Mouse (Mus musculus) CH12.LX (cell line): ENCODE data around the gene Tiam1. TPM values are rescaled to one million over a fixed set of nuclear protein-coding genes. Genes with fewer than 3 reads are reported as not detected.

Source experiments
- DNase-seq: peaks from one replicate; pipeline ENCODE4 v3.0.0-alpha.2; 2013; ENCODE audit errors: extremely low read depth
- H3K27ac ChIP-seq: 2 replicates; pipeline ENCODE4 v1.5.1; 2012; ENCODE audit warnings: low read depth, mild to moderate bottlenecking, control low read depth, moderate library complexity; ENCODE audit not compliant: insufficient read depth
- H3K27me3 ChIP-seq: replicated peaks from 2 replicates; pipeline ENCODE3; 2012; ENCODE audit warnings: inconsistent platforms
- H3K36me3 ChIP-seq, 2 experiments: replicated peaks in 1 of 2; 2 replicates each; pipeline versions ENCODE3 to v1.6.1; 2012; ENCODE audit warnings: inconsistent platforms in 1 of 2, low read length in 1 of 2, mild to moderate bottlenecking in 1 of 2, mixed read lengths in 1 of 2, moderate library complexity in 1 of 2; ENCODE audit not compliant: control insufficient read depth in 1 of 2, insufficient read depth in 1 of 2
- H3K4me1 ChIP-seq, 2 experiments: 2 replicates each; pipeline ENCODE4 v1.6.1; 2012; ENCODE audit warnings: inconsistent platforms in 1 of 2, moderate library complexity in 1 of 2; ENCODE audit not compliant: insufficient read depth in 2 of 2, control insufficient read depth in 1 of 2
- H3K4me2 ChIP-seq: 2 replicates; pipeline ENCODE4 v1.6.1; 2012; ENCODE audit warnings: low read depth, mild to moderate bottlenecking, control low read depth; ENCODE audit not compliant: poor library complexity, insufficient read depth, severe bottlenecking
- H3K4me3 ChIP-seq, 3 experiments: fragments of 150-350 bp in 1 of 3; sonication (generic) in 1 of 3; replicated peaks in 1 of 3; 2 replicates each; pipeline versions ENCODE3 to v1.5.1; 2011 to 2012; ENCODE audit warnings: low read depth in 2 of 3, low read length in 2 of 3, mild to moderate bottlenecking in 2 of 3, moderate library complexity in 2 of 3, control low read depth in 1 of 3, improper control_type of control experiment in 1 of 3, inconsistent platforms in 1 of 3, mixed read lengths in 1 of 3; ENCODE audit not compliant: poor library complexity in 1 of 3
- H3K79me2 ChIP-seq: replicated peaks from 2 replicates; pipeline ENCODE4 v1.6.1; 2012; ENCODE audit warnings: mild to moderate bottlenecking, moderate library complexity; ENCODE audit not compliant: control insufficient read depth, poor library complexity, insufficient read depth, severe bottlenecking; ENCODE audit errors: extremely low read depth
- H3K9ac ChIP-seq: 2 replicates; pipeline ENCODE4 v1.6.1; 2012; ENCODE audit warnings: low read depth, mild to moderate bottlenecking, control low read depth, moderate library complexity; ENCODE audit not compliant: insufficient read depth
- H3K9me3 ChIP-seq: replicated peaks from 2 replicates; pipeline ENCODE3; 2012; ENCODE audit warnings: low read length, inconsistent platforms, mixed read lengths
- CHD1 ChIP-seq: IDR thresholded peaks from 2 replicates; pipeline ENCODE4 v1.6.1; 2012; ENCODE audit warnings: low read depth, low read length, improper control_type of control experiment, inconsistent platforms
- CTCF ChIP-seq, 2 experiments: IDR thresholded peaks in 1 of 2; conservative IDR thresholded peaks in 1 of 2; 2 replicates each; pipeline ENCODE4 v1.5.1; 2011 to 2012; ENCODE audit warnings: low read depth in 2 of 2, low read length in 2 of 2, improper control_type of control experiment in 1 of 2, inconsistent platforms in 1 of 2, mild to moderate bottlenecking in 1 of 2, moderate library complexity in 1 of 2
- ELF1 ChIP-seq: IDR thresholded peaks from 2 replicates; pipeline ENCODE4 v1.6.1; 2014; ENCODE audit warnings: low read depth, mild to moderate bottlenecking, inconsistent platforms, low read length, improper control_type of control experiment
- ETS1 ChIP-seq: conservative IDR thresholded peaks from 2 replicates; pipeline ENCODE4 v1.6.1; 2012; ENCODE audit warnings: low read depth, mild to moderate bottlenecking, inconsistent platforms, low read length, improper control_type of control experiment, moderate library complexity
- GABPA ChIP-seq: IDR thresholded peaks from 2 replicates; pipeline ENCODE4 v1.6.1; 2012; ENCODE audit warnings: low read depth, low read length, improper control_type of control experiment, inconsistent platforms; ENCODE audit not compliant: insufficient replicate concordance
- KAT2A ChIP-seq: IDR thresholded peaks from 2 replicates; pipeline ENCODE4 v1.6.1; 2012; ENCODE audit warnings: low read length, improper control_type of control experiment, inconsistent platforms; ENCODE audit not compliant: insufficient replicate concordance
- MXI1 ChIP-seq: IDR thresholded peaks from 2 replicates; pipeline ENCODE4 v1.6.1; 2011; ENCODE audit warnings: mild to moderate bottlenecking, low read depth, low read length, improper control_type of control experiment
- NRF1 ChIP-seq: IDR thresholded peaks from 2 replicates; pipeline ENCODE4 v1.6.1; 2014; ENCODE audit warnings: low read depth, mild to moderate bottlenecking, inconsistent platforms, low read length, improper control_type of control experiment, moderate library complexity
- POLR2AphosphoS2 ChIP-seq: IDR thresholded peaks from 2 replicates; pipeline ENCODE4 v1.6.1; 2011; ENCODE audit warnings: low read depth, low read length, improper control_type of control experiment
- RAD21 ChIP-seq: IDR thresholded peaks from 2 replicates; pipeline ENCODE4 v1.6.1; 2011; ENCODE audit warnings: low read depth, mild to moderate bottlenecking, low read length, improper control_type of control experiment, moderate library complexity
- RCOR1 ChIP-seq: conservative IDR thresholded peaks from 2 replicates; pipeline ENCODE4 v1.6.1; 2012; ENCODE audit warnings: low read depth, mild to moderate bottlenecking, inconsistent platforms, low read length, improper control_type of control experiment
- SMC3 ChIP-seq: IDR thresholded peaks from 2 replicates; pipeline ENCODE4 v1.6.1; 2011; ENCODE audit warnings: low read depth, low read length, improper control_type of control experiment
- TBP ChIP-seq: conservative IDR thresholded peaks from 2 replicates; pipeline ENCODE4 v1.6.1; 2011; ENCODE audit warnings: low read depth, low read length, improper control_type of control experiment
- TCF12 ChIP-seq: IDR thresholded peaks from 2 replicates; pipeline ENCODE4 v1.6.1; 2014; ENCODE audit warnings: low read depth, mild to moderate bottlenecking, inconsistent platforms, low read length, improper control_type of control experiment
- UBTF ChIP-seq: IDR thresholded peaks from 2 replicates; pipeline ENCODE4 v1.6.1; 2012; ENCODE audit warnings: low read depth, mild to moderate bottlenecking, inconsistent platforms, low read length, improper control_type of control experiment, moderate library complexity
- USF1 ChIP-seq: IDR thresholded peaks from 2 replicates; pipeline ENCODE4 v1.6.1; 2014; ENCODE audit warnings: low read depth, mild to moderate bottlenecking, inconsistent platforms, low read length, improper control_type of control experiment
- USF2 ChIP-seq: conservative IDR thresholded peaks from 2 replicates; pipeline ENCODE4 v1.6.1; 2011; ENCODE audit warnings: low read depth, low read length, improper control_type of control experiment
- ZKSCAN1 ChIP-seq: IDR thresholded peaks from 2 replicates; pipeline ENCODE4 v1.6.1; 2012; ENCODE audit warnings: low read depth, inconsistent platforms, low read length, improper control_type of control experiment, borderline replicate concordance
- ZMIZ1 ChIP-seq: IDR thresholded peaks from 2 replicates; pipeline ENCODE4 v1.6.1; 2012; ENCODE audit warnings: low read depth, mild to moderate bottlenecking, inconsistent platforms, low read length, improper control_type of control experiment
- dilution Hi-C: fragments of 300-500 bp; cut with MboI; formaldehyde crosslinking; loops from 2 replicates; pipeline ENCODE4 v1.14.3; 2020; ENCODE audit warnings: low sequenced_read_pairs; ENCODE audit not compliant: extremely low pct_unique_long_range_greater_than_20kb, extremely low pct_ligation_motif_present
- in situ Hi-C: fragments of 300-500 bp; cut with MboI; formaldehyde crosslinking; loops from 3 replicates; pipeline ENCODE4 v1.14.3; 2019; ENCODE audit warnings: low sequenced_read_pairs, low pct_ligation_motif_present, low pct_unique_long_range_greater_than_20kb, mixed read lengths
- polyA plus RNA-seq: library from polyadenylated mRNA; unstranded; fragments of >175 nt; gene quantifications from 2 replicates; pipeline ENCODE4 v1.2.1, GENCODE M21; 2012; ENCODE audit warnings: low read depth; ENCODE audit not compliant: insufficient read length
- total RNA-seq, 2 experiments: library from RNA; depleted of rRNA; stranded (reverse); fragments of 300-350 nt in 1 of 2; fragments of >200 nt in 1 of 2; gene quantifications; 2 replicates each; pipeline ENCODE4 v1.2.3; 2012 to 2014

Gene Tiam1
- total and polyA plus RNA-seq, 3 experiments: 0.03 to 0.40 (median 0.04) TPM

DNA sequence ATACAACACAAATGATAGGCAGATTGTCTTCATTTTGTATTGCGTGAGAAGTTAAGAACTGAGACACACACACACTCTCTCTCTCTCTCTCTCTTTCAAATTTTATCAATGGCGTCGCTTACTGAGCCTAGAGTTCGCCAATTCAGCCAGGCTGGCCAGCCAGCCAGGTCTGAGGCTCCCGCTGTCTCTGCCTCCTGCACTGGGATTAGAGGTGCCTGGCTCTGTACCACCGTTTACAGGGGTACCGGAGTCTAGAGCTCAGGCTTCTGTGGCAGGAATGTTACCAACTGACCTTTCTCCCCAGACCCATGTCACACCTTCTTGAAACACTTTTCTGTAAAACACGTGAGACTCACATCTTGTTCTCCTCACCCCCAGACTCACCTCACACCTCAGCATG lies 298.1 kb downstream of the Tiam1 start:
- Histone ChIP-seq H3K9me3 (peaks cover 34% of the 10 kb centered on the region), H3K4me2 (no peak overlapping the region), H3K4me3 (no peak overlapping the region), H3K27me3 (no peaks in the 10 kb centered on the region), H3K36me3 (no peaks in the 10 kb centered on the region), H3K4me1 (peaks cover 0 to 31% of the 10 kb centered on the region in 2 experiments; a peak in 2 of 4 replicates), H3K9ac (no peak overlapping the region), H3K27ac (no peak overlapping the region), H3K79me2 (no peaks in the 10 kb centered on the region)
- in situ Hi-C loops (loop anchor here (5.0 kb wide), 1 partner anchor 342 kb away; no protein-coding TSS in a partner anchor), dilution Hi-C loops (no loop called here)
- no peak for DNase-seq
- TF ChIP-seq CTCF (conservative IDR thresholded peaks at IDR 0.05 in 1 of 2, IDR thresholded peaks at IDR 0.05 in 1 of 2; ENCODE audit: low read depth in 2 of 2, low read length in 2 of 2) (no peak), ETS1 (no peak), GABPA (no peak), CHD1 (no peak), TCF12 (no peak), USF1 (no peak), NRF1 (no peak), RCOR1 (no peak), USF2 (no peak), TBP (no peak), POLR2AphosphoS2 (no peak), ZKSCAN1 (no peak), MXI1 (no peak), ZMIZ1 (no peak), RAD21 (no peak), ELF1 (no peak), UBTF (no peak), KAT2A (no peak)

GRCm38 (mm10) chr16:89844580-89844979 lies 299.0 kb downstream of the Tiam1 start:
- peak; percentile 60 for DNase-seq
- no peak overlapping the region for H3K27ac ChIP-seq
- H3K9me3 ChIP-seq: peaks cover 37% of the 10 kb centered on the region
- no peak overlapping the region for H3K4me3 ChIP-seq
- no peaks in the 10 kb centered on the region for H3K36me3 ChIP-seq
- peaks cover 0 to 25% of the 10 kb centered on the region in 2 experiments; a peak in 2 of 4 replicates for H3K4me1 ChIP-seq
- dilution Hi-C loops: no loop called here
- no peak overlapping the region for H3K9ac ChIP-seq
- in situ Hi-C loops: no loop called here
- no peaks in the 10 kb centered on the region for H3K79me2 ChIP-seq
- H3K27me3 ChIP-seq: no peaks in the 10 kb centered on the region
- TF ChIP-seq RCOR1 (no peak), RAD21 (peak; percentile 83), CTCF (conservative IDR thresholded peaks at IDR 0.05 in 1 of 2, IDR thresholded peaks at IDR 0.05 in 1 of 2; ENCODE audit: low read depth in 2 of 2, low read length in 2 of 2) (peak; percentile 69 to 86), SMC3 (peak; percentile 66)
- H3K4me2 ChIP-seq: no peak overlapping the region
